Mouse (Mus musculus): Measurements from ENCODE around the gene Ddost. TPM values are rescaled to one million over a fixed set of nuclear protein-coding genes. Genes with fewer than 3 reads are reported as not detected.

Gene Ddost
- polyA plus RNA-seq (2012; rRNA removed), result 166 and 268 TPM in 2 replicates

GRCm38 (mm10) chr4:138304340-138305104, at the start of gene Ddost:
Gene Ddost (plus strand): TSS chr4:138304730.

DNA sequence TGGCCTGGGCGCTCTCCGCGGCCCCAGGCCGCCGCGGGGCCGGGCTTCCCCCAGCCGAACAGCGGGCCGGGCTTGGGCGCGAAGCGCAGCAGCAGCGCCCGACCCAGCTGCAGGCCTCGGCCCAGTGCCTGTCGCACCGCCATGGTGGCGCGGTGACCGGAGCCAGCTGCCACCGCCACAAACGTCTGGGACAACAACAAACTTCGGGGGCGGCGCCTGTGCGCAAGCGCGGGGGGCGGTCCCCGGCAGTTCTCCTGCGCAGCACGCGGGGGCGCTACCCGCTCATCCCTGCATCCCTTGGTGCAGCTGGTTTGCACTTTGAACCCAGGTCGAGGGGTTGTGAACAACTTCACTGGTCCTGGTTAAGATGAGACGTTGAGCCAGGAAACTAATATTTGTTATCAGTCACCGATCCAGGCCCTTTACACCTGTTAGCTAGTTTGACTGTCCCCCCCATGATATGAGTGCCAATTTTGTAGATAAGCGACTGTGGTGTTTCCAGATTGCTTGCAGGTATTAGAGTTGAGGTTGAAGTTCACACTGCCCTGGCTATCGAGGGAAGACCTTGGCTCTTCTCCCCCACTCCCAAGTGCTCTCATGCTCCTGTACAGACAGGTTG, 21.7 kb downstream of the Ddost start, which contains the start of gene Pink1:
TSS of gene Pink1 (minus strand) at position 231 of the 619 bp plus-strand sequence.

Other genes with a start within 250 kb of the Ddost start
- 11.4 and 14.1 TPM in 2 replicates for gene Hp1bp3, start 88.4 kb upstream of the Ddost start, polyA plus RNA-seq (2012; rRNA removed)
- 0.38 and 0.77 TPM in 2 replicates for gene Sh2d5, start 54.3 kb upstream of the Ddost start, polyA plus RNA-seq (2012; rRNA removed)
- 0.26 and 0.33 TPM in 2 replicates for gene Kif17, start 54.3 kb upstream of the Ddost start, polyA plus RNA-seq (2012; rRNA removed)
- 45.8 and 66.3 TPM in 2 replicates for gene Pink1, start 21.6 kb downstream of the Ddost start, polyA plus RNA-seq (2012; rRNA removed)
- 4.8 and 8.4 TPM in 2 replicates for gene Cda, start 63.3 kb downstream of the Ddost start, polyA plus RNA-seq (2012; rRNA removed)
- 0.10 TPM in 1 of 2 replicates, not detected in the other for gene Fam43b, start 91.8 kb downstream of the Ddost start, polyA plus RNA-seq (2012; rRNA removed)
- gene Mul1, start 129.9 kb downstream of the Ddost start, polyA plus RNA-seq (2012; rRNA removed), result 10.4 and 11.7 TPM in 2 replicates
- gene Camk2n1, start 149.6 kb downstream of the Ddost start, polyA plus RNA-seq (2012; rRNA removed), result 13.0 and 22.3 TPM in 2 replicates

All from stomach, adult 2 months (tissue).